Mouse (Mus musculus) liver, adult 2 months (tissue): ENCODE data around the gene Slitrk2. TPM values are rescaled to one million over a fixed set of nuclear protein-coding genes. Genes with fewer than 3 reads are reported as not detected.

ENCODE experiments used
- DNase-seq: peaks from one replicate; pipeline ENCODE4 v3.0.0-alpha.2; 2011; ENCODE audit warnings: low read depth, low spot score; ENCODE audit errors: extremely low read depth
- H3K27ac ChIP-seq: fragments of 200-500 bp; replicated peaks from 2 replicates; pipeline ENCODE4 v1.5.1; 2012; ENCODE audit warnings: low read depth, mild to moderate bottlenecking, control low read depth, inconsistent platforms, low read length; ENCODE audit not compliant: insufficient read depth
- H3K27me3 ChIP-seq: fragments of 200-500 bp; 2 replicates; pipeline ENCODE4 v1.6.1; 2012; ENCODE audit warnings: mild to moderate bottlenecking, moderate library complexity, low read length, inconsistent platforms; ENCODE audit not compliant: control insufficient read depth, insufficient read depth
- H3K36me3 ChIP-seq: fragments of 200-500 bp; 2 replicates; pipeline ENCODE4 v1.6.1; 2012; ENCODE audit warnings: low read length, inconsistent platforms; ENCODE audit not compliant: control insufficient read depth, insufficient read depth
- H3K4me1 ChIP-seq: fragments of 200-500 bp; 2 replicates; pipeline ENCODE4 v1.6.1; 2011; ENCODE audit warnings: low read length; ENCODE audit not compliant: control insufficient read depth, insufficient read depth
- H3K4me3 ChIP-seq: fragments of 200-500 bp; 2 replicates; pipeline ENCODE4 v1.5.1; 2011; ENCODE audit warnings: low read depth, mild to moderate bottlenecking, control low read depth, low read length, moderate library complexity; ENCODE audit not compliant: insufficient read depth
- H3K79me2 ChIP-seq: fragments of 200-500 bp; 2 replicates; pipeline ENCODE4 v1.6.1; 2012; ENCODE audit warnings: inconsistent platforms, mild to moderate bottlenecking, low read length, moderate library complexity; ENCODE audit not compliant: control insufficient read depth, insufficient read depth
- H3K9ac ChIP-seq: fragments of 200-500 bp; 2 replicates; pipeline ENCODE4 v1.6.1; 2012; ENCODE audit warnings: low read depth, mild to moderate bottlenecking, control low read depth, inconsistent platforms, low read length
- CTCF ChIP-seq: fragments of 200-500 bp; IDR thresholded peaks from 2 replicates; pipeline ENCODE4 v1.5.1; 2011; ENCODE audit warnings: low read depth, low read length, control low read depth
- POLR2A ChIP-seq: fragments of 200-500 bp; IDR thresholded peaks from 2 replicates; pipeline ENCODE4 v1.6.1; 2011; ENCODE audit warnings: low read length, control low read depth; ENCODE audit not compliant: insufficient read depth; ENCODE audit errors: extremely low read depth
- WGBS: fragments of 180-500 bp; shearing (Covaris S2); methylation state at CpG from one replicate; pipeline ENCODE4 v1.1.7; 2018; 5-methylcytosine and 5-hydroxymethylcytosine counted together
- polyA plus RNA-seq: library from polyadenylated mRNA; depleted of rRNA; stranded (reverse); fragments of >200 nt; gene quantifications from 2 replicates; pipeline ENCODE4 v1.2.3, GENCODE M21; 2012; rRNA removed
- total RNA-seq: library from RNA; depleted of rRNA; stranded (reverse); fragments of >200 nt; gene quantifications from 2 replicates; pipeline ENCODE4 v1.2.3, GENCODE M21; 2014; rRNA removed

The Slitrk2 gene
- total RNA-seq (not detected in 2 replicates), polyA plus RNA-seq (not detected in 2 replicates)

DNA sequence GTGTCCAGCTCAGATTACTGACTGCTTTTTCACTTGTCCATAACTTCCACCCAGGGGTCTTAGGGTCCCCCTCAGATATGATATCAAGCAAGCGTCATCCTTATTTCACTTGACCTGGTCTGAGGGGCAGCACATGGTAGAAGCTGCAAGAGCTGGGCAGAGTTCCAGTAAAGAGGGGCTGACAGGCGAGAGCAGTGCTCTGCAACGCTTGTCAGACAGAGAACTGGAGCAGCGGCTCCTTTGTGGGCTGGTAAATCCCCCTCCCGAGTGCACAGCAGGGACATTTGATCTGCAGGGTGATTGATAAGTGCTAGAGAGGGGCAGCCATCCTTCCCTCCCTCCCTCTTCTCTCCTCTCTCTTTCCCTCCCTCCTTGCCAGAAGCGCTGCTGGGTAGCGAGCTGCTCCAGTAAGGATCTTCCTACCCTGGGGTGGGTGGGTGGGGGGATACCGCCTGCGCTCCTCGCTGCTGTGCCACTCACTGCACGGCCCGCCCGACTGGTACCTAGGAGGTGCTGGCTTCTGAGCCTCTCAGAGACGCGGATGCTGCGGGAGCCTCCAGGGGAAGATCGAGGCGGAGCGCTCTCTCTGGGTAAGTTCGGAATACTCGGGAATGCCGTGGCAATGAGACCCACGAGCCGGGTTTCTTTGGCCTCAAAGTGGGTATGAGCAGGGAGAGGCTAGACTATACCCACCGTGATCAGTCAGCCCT lies at the start of gene Slitrk2:
Gene Slitrk2, plus strand, starts transcription at position 408 of the 710 bp plus-strand sequence.
- no peak for TF ChIP-seq CTCF
- TF ChIP-seq POLR2A, result no peak
- H3K9ac ChIP-seq, result no peak within 1 kb of the TSS
- WGBS, result 2% methylated on average over 23 of the region's 25 CpGs
- H3K79me2 ChIP-seq, result no peaks in the 10 kb centered on the region
- H3K27ac ChIP-seq, result no peak within 1 kb of the TSS
- no peaks in the 10 kb centered on the region for H3K4me1 ChIP-seq
- no peak within 1 kb of the TSS for H3K4me3 ChIP-seq
- no peaks in the 10 kb centered on the region for H3K36me3 ChIP-seq
- DNase-seq, result no peak
- no peaks in the 10 kb centered on the region for H3K27me3 ChIP-seq

GRCm38 (mm10) chrX:66605490-66605889 lies 43.6 kb upstream of the Slitrk2 start:
- DNase-seq, result no peak
- Histone ChIP-seq H3K4me1 (no peaks in the 10 kb centered on the region), H3K27ac (no peak overlapping the region), H3K4me3 (no peak overlapping the region), H3K27me3 (no peaks in the 10 kb centered on the region), H3K9ac (no peak overlapping the region), H3K36me3 (no peaks in the 10 kb centered on the region), H3K79me2 (no peaks in the 10 kb centered on the region)
- 77% methylated on average over 3 of the region's 3 CpGs for WGBS
- no peak for TF ChIP-seq CTCF
- TF ChIP-seq POLR2A, result no peak

GRCm38 (mm10) chrX:66652455-66653144 lies 3.5 kb downstream of the Slitrk2 start:
- Histone ChIP-seq H3K36me3 (no peaks in the 10 kb centered on the region), H3K4me1 (no peaks in the 10 kb centered on the region), H3K9ac (no peak overlapping the region), H3K27me3 (no peaks in the 10 kb centered on the region), H3K27ac (no peak overlapping the region), H3K79me2 (no peaks in the 10 kb centered on the region), H3K4me3 (no peak overlapping the region)
- WGBS, result 3% methylated on average over 21 of the region's 21 CpGs
- no peak for DNase-seq
- TF ChIP-seq CTCF (no peak), POLR2A (no peak)

- H3K27me3 ChIP-seq, result no peaks in the 10 kb centered on the region
- no peak overlapping the region for H3K9ac ChIP-seq
- no peak for DNase-seq
- no peak for TF ChIP-seq POLR2A
- no peaks in the 10 kb centered on the region for H3K79me2 ChIP-seq
- no peaks in the 10 kb centered on the region for H3K4me1 ChIP-seq
- no peak overlapping the region for H3K4me3 ChIP-seq
- WGBS, result 29% methylated on average over 2 of the region's 2 CpGs
- H3K36me3 ChIP-seq, result no peaks in the 10 kb centered on the region
- H3K27ac ChIP-seq, result no peak overlapping the region
Observed at GRCm38 (mm10) chrX:66657365-66657764, 8.2 kb downstream of the Slitrk2 start.

DNA sequence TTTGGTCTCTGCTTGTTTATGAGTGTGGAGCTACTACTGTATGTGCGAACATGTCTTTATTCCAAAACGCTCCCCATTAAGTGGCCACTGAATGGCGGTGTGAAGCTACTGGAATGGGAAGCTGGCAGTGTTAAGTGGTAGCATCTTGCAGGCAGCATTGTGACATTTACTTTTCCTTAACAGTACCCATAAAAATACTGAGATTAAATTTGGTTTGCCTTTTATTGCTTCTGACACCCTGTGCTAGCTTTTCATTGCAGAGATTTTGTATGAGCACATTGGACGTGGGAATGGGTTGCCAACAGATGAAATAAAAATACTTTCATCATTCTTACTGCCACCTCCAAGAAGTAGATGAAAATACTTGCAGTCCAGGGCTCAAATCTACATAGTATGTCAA lies 27.8 kb downstream of the Slitrk2 start:
- Histone ChIP-seq H3K4me1 (no peaks in the 10 kb centered on the region), H3K79me2 (no peaks in the 10 kb centered on the region), H3K27ac (no peak overlapping the region), H3K4me3 (no peak overlapping the region), H3K9ac (no peak overlapping the region), H3K27me3 (no peaks in the 10 kb centered on the region), H3K36me3 (no peaks in the 10 kb centered on the region)
- WGBS, result 93% methylated on average over 4 of the region's 4 CpGs
- TF ChIP-seq CTCF (no peak), POLR2A (no peak)
- DNase-seq, result no peak

- Histone ChIP-seq H3K4me3 (no peak overlapping the region), H3K79me2 (no peaks in the 10 kb centered on the region), H3K27me3 (no peaks in the 10 kb centered on the region), H3K4me1 (no peaks in the 10 kb centered on the region), H3K27ac (no peak overlapping the region), H3K36me3 (no peaks in the 10 kb centered on the region), H3K9ac (no peak overlapping the region)
- no peak for TF ChIP-seq POLR2A
- TF ChIP-seq CTCF, result no peak
- WGBS, result 33% methylated on average over 7 of the region's 7 CpGs
- no peak for DNase-seq
Observed at GRCm38 (mm10) chrX:66678646-66679045, 29.5 kb downstream of the Slitrk2 start.
